Mouse (Mus musculus): ENCODE measurements around the gene Pycr2. TPM values are rescaled to one million over a fixed set of nuclear protein-coding genes. Genes with fewer than 3 reads are reported as not detected.
"Not testable (repeated sequence)": the region's sequence is repeated elsewhere in the genome, so short reads cannot be mapped to it uniquely, and the experiment has no call there.

Pycr2 gene
- total RNA-seq, 4 experiments from 2014 or later = 46.5 to 54.7 (median 50.7) TPM

DNA sequence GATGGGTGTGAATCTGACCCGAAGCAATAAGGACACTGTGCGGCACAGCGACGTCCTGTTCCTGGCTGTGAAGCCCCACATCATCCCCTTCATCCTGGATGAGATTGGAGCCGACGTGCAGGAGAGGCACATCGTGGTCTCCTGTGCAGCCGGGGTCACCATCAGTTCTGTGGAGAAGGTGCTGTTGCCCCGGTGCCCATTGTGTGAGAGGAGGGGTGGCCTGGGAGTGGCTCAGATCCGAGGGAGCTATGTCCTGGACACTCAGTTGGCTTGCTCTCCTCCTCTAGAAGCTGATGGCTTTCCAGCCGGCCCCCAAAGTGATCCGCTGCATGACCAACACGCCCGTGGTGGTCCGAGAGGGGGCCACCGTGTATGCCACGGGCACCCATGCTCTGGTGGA lies 1.8 kb downstream of the Pycr2 start:
- DNase-seq = no peak

DNA sequence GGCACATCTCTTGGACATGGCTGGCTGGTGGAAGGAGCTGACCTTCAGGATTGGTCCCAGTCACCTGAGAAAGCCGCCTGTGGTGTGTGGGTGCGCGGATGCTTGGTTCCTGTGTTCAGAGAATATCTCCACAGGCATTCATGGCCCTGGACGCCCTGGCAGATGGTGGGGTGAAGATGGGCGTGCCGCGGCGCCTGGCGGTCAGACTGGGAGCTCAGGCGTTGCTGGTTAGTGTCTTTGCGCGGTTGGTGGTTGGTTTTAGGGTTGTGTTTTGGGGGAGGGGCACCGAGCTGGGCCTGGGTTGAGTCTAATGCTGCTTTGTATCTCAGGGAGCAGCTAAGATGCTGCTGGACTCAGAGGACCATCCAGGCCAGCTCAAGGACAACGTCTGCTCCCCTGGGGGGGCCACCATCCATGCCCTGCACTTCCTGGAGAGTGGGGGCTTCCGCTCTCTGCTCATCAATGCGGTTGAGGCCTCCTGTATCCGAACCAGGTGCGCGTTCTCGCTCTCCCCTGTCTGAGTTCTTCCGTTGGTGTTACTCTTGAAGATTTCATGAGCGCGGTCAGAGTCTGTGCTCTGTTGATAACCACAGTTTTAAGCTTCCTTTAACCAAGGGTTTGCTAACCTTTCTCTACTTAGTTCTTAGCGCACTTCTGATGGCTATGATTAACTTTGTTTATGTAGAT lies 2.5 kb downstream of the Pycr2 start:
- no peak for DNase-seq

DNA sequence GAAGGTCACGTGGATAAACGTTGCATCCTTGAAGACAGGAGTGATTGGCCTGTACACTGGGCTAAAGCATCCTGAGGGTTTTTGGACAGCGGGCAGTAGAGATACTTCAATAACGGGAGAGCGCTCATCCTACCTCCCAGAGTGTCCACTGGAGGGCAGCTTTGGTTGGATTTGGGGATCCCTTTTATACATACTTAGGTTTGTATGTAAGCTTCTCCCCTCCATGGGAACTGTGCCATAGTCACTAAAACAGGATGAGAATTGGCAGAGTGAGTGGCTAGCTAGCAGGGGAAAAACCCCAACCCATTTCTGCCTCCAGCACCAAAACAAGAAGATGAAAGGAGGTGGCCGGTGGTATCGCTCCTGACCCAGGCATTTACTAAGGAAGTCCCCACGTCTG lies 7.0 kb downstream of the Pycr2 start:
- DNase-seq = no peak

DNA sequence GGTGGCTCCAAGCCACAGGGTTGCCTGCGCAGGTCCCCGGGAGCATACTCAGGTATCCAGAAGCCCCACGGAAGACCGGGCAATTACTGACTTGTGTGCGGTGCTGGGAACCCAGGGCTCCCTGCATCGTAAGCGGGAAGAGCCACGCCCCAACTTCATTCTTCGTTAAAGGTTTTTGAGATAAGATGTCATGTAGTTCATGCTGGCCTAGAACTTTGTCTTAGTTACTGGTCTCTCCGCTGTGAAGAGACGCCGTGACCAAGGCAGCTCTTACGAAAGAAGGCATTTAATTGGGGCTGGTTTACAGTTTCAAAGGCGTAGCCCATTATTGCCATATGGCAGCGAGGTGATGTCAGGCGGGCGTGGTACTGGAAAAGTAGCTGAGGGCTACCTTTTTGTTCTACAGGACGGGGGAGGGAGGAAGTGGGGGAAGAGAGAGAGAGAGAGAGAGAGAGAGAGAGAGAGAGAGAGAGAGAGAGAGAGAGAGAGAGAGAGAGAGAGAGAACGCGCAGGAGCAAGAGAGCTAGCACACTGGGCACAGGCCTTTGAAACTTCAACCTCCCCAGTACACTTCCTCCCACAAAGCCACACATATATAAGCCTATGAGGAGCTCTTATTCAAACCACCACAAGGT lies 7.7 kb downstream of the Pycr2 start:
- DNase-seq = no peak

DNA sequence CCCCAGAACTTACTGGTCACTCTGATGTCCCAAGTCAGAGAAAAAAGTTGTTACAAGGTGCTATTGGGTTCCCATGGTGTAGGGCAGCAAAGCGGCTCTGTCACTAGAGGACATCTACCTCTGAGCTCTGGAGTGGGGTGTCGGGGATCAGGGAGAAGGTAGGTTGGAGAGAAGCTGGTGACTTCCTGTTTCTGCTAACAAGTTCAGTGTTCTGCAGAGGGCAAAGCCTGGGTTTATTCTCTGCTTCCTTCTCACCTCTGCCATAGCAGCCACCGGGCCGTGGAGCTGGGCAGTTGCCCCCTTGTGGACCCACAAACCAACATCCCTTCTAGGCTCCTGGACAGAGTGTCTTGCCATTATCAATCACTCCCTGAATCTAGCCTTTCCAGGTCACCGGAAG lies 8.7 kb downstream of the Pycr2 start:
- no peak for DNase-seq

DNA sequence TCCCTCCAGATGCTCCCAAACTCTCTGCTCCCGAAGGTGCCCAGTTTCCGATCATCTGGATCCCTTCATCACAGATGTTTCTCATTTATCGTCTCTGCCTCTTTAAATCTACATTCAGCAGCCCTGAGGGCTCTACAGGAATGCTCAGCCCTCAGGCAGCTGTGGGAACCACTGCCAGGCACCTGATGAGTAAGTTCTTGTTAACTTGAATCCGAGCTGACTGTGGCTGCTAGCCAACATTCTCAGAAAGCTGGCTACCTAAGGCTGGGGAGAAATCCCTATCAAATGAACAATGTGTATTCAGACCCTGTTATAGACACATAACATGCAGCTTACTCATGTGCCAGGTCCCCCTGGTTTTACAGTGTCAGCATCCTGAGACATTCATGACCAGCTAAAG lies 9.7 kb downstream of the Pycr2 start:
- no peak for DNase-seq

DNA sequence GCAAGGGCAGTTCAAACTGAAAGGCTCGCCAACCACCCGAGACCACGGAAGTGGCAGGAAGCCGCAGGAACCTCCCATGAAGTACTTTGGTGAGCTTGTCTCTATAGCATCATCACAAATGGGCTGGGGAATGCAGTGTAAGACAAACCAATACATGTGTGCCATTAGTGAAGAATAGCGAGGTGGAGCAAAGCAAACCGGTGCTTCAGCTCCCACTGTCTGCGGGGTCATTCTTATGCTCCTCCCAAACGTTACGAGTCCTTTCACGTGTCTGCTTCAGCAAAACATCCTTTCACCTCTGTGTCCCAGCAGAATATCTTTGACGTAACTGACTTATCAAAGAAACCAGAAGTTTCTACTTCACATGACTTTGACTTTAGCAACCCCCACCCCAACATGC lies 12.3 kb downstream of the Pycr2 start:
- DNase-seq = no peak

DNA sequence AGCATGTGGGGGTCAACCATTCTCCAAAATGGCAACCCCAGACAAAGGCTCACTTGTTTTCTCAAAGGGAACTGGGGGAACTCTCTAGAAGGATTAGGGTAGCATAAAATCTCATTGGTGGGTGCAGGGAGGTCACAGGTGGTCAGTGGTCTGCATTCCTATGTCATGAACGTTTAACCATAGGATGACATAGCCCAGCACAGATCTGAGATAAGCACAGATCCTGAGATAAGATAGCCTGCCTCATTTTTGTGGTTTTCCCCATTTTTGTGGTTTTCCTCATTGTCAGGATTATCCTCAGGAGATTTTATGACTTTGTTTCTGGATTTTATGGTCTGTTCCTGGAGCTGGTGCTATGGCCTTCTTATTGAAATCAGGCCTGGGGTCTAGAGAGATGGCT lies 13.0 kb downstream of the Pycr2 start:
- DNase-seq = no peak

DNA sequence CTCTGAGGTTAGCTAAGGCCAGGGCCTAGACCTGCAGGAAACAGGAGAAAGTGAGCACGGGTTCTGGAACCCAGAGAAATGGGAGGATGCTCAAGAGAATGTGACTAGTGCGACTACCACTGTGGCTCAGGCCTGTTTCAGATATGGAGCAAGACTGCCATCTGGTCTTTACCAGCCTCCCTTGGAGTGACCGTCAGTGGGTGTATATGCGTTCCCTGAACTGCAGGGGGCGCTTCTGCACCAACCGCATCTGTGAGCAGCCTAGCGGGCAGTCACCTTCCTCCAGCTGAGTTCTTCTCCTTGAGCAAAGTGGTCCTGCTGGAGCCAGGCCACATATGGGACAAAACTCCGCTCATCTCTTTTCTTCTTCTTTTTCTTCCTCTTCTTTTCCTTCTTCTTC lies 15.6 kb downstream of the Pycr2 start:
- DNase-seq = peak; percentile 47

DNA sequence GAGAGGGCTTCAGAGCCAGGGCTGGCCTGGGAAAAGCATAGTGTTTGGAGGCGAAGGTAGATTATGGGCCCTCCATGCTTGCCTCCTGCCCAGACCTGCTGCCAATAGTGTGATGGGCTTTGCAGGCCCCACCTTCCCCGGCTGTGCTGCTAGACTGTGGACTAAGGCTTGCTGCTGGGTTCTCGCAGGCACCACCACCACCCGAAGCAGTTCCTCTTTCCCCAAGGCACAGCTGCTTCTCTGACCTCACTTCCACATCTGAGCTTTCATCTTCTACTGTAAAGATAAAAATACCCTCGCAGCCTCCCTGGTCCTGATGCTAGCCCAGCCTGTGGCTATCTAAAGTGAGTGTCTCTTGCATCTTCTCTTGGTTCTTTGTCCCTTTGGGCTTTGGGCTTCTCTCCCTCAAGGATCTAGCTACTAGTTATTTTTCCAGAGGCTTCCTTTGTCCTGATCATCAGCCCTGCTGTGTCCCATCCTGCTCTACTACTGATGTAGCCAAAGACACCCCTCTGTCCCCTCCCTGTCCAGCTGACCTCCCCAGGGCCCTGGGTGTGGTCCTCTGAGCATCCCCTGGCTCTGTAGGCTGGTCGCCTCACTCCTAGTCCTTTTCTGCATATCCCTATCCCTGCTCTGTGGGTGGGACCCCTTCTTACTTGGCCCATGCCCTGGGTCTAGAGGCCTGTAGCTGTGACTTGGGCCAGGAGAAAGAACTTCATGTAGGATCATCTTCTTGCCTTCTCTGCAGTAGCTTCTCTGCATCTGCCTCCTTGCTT lies 18.4 kb downstream of the Pycr2 start:
- DNase-seq = no peak

DNA sequence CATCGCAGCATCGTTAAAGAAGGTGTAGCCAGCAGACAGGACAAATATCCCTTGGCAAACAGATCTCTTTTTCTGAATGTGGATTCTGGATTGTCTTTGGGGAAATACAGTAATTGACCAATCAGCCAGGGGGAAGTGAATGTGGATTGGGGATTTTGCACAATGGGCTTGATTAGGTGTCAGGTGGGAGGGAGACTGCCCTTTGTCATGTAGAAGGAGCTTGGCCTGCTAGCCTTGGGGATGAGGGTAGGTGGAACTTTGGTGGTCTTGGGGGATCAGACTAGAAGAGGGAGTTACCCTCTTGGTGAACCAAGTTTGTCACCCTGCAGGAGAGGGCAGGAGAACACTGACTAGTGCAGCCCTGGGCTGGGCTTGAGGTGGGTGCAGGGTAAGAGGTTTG lies 20.6 kb downstream of the Pycr2 start:
- DNase-seq = no peak

DNA sequence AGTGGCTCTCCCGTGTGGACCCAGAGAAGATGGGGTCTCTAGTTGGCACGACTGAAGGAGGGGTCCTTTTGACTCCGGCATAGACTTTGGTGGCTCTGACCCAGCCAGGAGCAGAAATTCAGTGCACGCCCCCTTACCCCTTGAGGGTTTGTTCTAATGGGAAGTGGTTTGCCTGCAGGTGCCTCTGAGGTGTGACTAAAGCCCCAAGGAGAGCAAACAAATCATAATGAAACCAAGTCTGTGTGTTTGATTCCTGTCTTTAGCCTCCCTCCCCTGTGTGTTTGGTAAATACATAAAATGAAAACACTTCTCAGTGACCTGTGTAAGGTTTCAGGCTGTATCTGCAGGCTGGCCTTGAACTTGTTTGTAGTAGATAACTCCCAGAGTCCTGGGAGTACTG lies 22.2 kb downstream of the Pycr2 start:
- DNase-seq = no peak

DNA sequence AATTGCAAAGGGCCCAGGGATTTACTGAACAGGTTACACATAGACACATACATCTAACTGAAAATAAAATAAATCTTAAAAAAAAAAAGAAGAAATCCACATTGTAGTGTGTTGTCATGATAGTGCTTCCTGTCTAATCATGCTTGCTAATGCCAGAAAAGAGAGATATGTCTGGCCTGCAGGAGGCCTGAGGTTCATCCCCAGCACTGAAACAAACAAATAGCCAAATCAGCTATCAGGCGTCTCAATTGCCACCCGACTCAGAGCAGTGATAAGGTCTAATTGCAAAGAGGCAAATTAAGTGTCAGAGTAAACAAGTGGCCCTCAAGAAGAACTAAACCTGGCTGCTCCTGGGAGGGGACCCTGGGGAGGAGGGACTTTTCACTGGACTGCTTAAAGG lies 25.5 kb downstream of the Pycr2 start:
- no peak for DNase-seq

DNA sequence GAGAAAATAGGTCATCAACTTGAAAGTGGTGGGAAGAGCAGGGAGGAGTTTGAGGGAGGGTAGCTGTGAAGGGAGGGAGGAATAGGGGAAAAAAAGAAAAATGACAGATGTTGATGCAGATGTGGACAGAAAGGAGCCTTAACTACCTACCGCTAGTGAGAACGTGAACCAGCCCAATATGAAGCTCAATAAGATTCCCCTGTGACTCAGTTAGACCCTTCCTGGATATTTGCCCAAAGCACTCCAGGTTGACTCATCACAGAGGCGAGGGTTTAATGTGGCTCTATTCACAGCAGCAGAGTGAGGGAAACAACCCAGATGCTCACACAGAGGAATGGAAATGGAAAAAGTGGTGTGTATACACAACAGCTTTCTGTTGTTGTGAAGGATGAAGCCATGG lies 27.0 kb downstream of the Pycr2 start:
- no peak for DNase-seq

DNA sequence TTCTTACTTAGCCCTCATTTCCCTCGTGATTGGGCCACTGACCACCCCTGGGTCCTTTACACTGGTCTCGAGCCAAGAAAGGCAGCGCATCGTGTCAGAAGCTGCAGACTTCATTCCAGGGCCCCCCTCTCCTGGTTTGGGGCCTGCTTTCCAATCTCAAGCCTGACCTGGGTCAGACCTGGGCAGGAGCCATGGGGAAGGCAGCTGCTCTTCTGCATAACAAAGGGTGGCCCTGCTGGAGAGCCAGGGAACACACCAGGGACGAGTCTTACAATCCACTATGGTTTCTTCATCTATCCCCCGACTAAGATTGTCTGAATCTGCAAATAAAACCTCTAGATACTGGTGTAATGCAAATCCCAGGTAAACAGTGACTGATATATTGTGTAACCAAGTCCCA lies 29.6 kb downstream of the Pycr2 start:
- DNase-seq = no peak

DNA sequence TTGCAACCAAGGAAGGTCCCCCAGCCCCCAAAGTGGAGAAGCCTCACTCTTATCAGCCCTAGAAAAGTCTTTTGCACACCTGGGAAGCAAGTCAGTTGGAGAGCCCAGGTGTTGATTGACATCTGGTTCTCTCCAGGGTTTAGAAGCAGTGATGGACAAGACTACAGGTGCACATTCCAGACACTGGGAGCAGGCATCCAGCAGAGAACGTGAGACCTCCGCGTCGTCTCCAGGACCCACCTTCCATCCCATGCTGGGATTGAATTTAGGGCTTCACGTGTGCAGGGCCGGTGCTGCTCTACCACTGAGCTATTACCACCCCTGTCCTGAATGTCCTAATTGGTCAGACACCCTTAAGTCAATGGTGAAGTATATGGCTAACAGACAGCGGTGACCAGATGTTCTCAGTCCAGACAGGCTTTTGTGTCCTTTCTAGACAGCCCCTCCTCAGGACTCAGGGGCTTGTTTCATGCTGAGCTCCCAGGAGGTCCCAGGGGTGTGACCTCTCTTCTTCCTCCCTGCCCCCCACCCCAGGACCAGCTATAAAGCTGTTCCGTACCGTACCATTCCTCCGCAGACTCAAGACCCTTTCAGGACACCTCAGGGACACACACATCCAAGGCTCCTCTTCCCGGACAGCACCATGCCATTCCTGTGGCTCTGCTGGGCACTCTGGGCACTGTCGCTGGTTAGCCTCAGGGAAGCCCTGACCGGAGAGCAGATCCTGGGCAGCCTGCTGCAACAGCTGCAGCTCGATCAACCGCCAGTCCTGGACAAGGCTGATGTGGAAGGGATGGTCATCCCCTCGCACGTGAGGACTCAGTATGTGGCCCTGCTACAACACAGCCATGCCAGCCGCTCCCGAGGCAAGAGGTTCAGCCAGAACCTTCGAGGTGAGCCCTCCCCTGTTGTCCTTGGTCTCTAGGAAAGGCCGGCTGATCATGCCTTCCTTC lies 30.6 kb downstream of the Pycr2 start, which contains the start of gene Lefty1:
Lefty1 (plus strand) TSS at position 556 of the 953 bp plus-strand sequence.
- no peak for DNase-seq

DNA sequence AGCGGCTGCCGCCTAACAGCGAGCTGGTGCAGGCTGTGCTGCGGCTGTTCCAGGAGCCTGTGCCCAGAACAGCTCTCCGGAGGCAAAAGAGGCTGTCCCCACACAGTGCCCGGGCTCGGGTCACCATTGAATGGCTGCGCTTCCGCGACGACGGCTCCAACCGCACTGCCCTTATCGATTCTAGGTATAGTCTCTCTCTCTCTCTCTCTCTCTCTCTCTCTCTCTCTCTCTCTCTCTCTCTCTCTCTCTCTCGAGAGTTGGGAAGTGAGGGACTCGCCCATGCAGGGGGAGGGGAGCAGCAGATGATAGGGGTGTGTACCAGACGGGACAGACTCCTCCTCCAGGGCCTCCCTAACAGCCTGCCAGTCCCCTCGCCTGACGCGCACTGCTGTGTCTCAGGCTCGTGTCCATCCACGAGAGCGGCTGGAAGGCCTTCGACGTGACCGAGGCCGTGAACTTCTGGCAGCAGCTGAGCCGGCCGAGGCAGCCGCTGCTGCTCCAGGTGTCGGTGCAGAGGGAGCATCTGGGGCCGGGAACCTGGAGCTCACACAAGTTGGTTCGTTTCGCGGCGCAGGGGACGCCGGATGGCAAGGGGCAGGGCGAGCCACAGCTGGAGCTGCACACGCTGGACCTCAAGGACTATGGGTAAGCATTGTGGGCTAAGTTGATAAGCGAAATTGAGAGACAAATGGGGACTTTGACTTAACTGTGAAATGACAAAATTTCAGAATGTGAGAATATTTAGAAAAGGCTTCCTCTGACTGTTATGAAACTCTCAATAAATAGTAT lies 32.7 kb downstream of the Pycr2 start:
- DNase-seq = peak; percentile 80

DNA sequence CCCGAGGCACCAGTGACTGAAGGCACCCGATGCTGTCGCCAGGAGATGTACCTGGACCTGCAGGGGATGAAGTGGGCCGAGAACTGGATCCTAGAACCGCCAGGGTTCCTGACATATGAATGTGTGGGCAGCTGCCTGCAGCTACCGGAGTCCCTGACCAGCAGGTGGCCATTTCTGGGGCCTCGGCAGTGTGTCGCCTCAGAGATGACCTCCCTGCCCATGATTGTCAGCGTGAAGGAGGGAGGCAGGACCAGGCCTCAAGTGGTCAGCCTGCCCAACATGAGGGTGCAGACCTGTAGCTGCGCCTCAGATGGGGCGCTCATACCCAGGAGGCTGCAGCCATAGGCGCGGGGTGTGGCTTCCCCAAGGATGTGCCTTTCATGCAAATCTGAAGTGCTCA lies 33.5 kb downstream of the Pycr2 start:
- not testable (repeated sequence) for DNase-seq

DNA sequence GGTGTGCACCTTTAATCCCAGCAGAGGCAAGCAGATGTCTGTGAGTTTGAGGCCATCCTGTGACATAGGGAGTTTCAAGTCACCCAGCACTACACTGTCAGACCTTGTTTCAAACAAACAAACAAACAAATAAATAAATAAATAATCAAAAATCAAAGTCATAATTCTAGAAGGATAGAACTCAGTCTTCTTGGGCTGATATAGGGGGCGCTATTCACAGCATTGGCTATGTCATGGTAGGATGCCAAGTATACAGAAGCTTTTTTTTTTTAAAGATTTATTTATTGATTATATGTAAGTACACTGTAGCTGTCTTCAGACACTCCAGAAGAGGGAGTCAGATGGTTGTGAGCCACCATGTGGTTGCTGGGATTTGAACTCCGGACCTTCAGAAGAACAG lies 34.7 kb downstream of the Pycr2 start:
- not testable (repeated sequence) for DNase-seq

DNA sequence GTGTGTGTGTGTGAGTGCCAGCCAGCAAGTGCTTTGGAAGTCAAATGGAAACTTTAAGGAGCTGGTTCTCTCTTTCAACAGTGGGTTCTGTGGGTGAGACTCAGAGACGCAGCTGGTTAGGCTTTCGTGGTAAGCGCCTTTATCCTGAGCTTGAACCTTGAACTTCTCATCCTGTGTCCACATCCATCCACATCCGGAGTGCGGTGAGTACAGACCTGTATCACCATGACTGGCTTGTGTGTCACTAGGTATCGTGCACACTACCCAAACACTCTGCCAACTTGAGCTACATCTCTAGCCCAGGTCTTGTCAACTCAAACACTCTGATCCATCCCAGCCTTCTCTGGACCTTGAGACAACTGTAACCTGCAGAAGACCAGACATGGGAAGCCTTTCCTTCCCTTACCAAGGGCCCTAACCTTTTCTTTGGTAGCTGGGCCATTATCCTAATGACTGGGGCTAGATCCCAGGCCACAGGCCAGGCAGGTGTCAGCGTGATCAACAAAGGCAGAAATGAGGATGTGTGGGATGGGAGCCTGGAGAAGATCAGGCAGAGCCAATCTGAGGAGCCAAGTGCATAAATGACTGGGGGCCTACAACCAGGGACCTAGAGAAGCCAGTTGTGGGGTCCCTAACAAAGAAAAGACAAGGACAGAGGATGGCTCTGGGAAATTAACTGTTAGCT lies 36.8 kb downstream of the Pycr2 start:
- DNase-seq = no peak

DNA sequence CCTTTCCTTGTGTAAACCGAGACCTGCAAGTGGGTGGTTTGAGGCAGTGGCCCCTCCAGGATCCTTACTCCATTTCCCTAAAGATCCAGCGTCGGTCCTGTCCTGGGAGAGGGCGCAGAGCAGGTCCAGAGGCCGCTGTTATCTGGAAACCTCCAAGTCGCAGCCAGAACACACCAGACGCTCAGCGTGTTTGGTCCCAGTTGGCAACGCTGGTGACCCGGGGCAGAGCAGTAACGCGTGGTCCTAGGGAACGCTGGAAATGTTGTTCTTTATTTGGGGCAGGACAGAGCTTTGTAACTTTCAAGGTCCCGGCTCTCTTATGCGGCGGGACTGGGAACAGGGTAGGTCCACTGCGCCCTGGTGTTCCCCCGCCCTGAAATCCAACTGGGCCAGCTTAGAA lies 37.6 kb downstream of the Pycr2 start:
- DNase-seq = no peak
